Mouse (Mus musculus): ENCODE measurements around the gene Npy1r. TPM values are rescaled to one million over a fixed set of nuclear protein-coding genes. Genes with fewer than 3 reads are reported as not detected.

The Npy1r gene
- polyA plus RNA-seq (2015; fragmentation: Nextera tagmentation; extraction: Ambion mirVana) = 2.5 and 4.0 TPM in 2 replicates

DNA sequence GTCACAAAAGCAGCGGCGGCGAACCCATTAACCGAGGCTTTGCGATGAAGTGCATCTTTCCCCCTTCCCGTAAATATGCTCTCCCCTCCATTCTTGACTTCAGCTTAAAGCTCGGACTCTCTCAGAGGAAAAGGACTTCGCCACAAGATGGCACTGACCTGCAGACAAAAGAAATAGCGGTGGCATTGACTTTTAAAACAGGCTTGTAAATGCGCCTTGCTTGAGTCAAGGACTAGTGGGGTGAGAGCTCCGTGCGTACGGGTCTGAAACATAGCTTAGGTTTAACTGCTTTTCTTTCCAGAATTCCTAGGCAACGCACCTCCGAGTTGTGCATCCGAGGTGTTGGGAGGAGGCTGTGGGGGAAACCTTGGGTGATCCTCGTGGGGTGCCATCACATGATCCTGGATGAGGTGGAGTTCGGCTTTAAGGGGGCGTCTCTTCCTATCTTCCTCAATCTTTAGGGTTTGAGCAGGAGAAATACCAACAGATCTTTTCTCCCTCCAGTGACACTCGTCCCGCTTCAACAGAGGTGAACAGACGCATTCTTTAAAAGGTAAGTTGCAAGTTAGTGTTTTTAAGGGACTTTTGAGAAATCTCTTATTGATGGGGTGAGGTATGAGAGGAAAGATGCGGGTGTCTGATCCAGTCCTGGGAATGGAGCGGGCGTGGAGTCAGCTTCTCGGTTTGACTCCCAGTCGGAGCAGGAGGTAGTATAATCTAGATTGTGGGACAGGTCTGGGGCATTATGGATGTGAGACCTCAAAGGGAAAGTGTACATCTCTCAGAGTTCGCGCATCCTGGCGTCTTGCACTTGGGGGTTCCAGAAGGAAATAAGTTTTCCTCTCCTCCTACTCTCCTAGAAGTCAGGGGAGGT is at the start of gene Npy1r:
Gene Npy1r, plus strand, starts transcription at position 223 of the 874 bp plus-strand sequence.
- Histone ChIP-seq H3K9me3 (replicated peaks; ENCODE audit: control insufficient read depth, low read length) (no peaks in the 10 kb centered on the region), H3K27me3 (ENCODE audit: control insufficient read depth, insufficient read depth, low read length) (peaks cover 8% of the 10 kb centered on the region), H3K4me1 (ENCODE audit: control insufficient read depth, insufficient read depth, low read length) (peaks cover 7% of the 10 kb centered on the region; the same call in 1 of the 2 replicates), H3K27ac (ENCODE audit: low read length) (no peak within 1 kb of the TSS), H3K36me3 (ENCODE audit: control insufficient read depth, insufficient read depth) (no peaks in the 10 kb centered on the region), H3K4me2 (ENCODE audit: low read depth, low read length) (peak within 1 kb of the TSS; percentile 82), H3K4me3 (ENCODE audit: low read length) (peak within 1 kb of the TSS; percentile 53), H3K9ac (ENCODE audit: low read length) (peak within 1 kb of the TSS; percentile 39)
- peak; percentile 23; the same call in 1 of the 2 replicates for ATAC-seq (replicated peaks; ENCODE audit: extremely low read depth, insufficient read depth, low FRiP score)
- WGBS = under 1% methylated on average over 30 of the region's 30 CpGs

DNA sequence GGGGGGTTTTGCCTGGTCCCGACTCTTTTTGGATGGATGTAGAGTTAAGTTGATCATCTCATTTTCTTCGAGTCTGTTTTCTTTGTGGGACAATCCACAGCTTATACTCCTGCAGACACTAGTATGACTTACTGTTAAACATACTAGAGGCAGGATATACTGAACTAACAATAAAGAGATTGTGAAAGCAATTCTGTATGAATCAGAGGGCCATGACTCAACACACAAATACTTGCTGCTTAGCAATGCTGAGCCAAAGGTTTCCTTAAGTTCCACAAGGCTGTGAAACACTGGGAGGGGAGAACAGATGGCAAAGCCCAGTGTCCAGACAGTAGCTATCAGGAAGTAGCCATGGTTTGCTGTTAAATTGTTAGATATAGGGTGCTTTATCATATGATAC is 15.7 kb upstream of the Npy1r start:
- Histone ChIP-seq H3K9me3 (replicated peaks; ENCODE audit: control insufficient read depth, low read length) (no peaks in the 10 kb centered on the region), H3K36me3 (ENCODE audit: control insufficient read depth, insufficient read depth) (no peaks in the 10 kb centered on the region), H3K4me2 (ENCODE audit: low read depth, low read length) (no peak overlapping the region), H3K27ac (ENCODE audit: low read length) (no peak overlapping the region), H3K27me3 (ENCODE audit: control insufficient read depth, insufficient read depth, low read length) (no peaks in the 10 kb centered on the region), H3K9ac (ENCODE audit: low read length) (no peak overlapping the region), H3K4me3 (ENCODE audit: low read length) (no peak overlapping the region), H3K4me1 (ENCODE audit: control insufficient read depth, insufficient read depth, low read length) (no peaks in the 10 kb centered on the region)
- WGBS = 78% methylated on average over 2 of the region's 2 CpGs
- no peak for ATAC-seq (replicated peaks; ENCODE audit: extremely low read depth, insufficient read depth, low FRiP score)

DNA sequence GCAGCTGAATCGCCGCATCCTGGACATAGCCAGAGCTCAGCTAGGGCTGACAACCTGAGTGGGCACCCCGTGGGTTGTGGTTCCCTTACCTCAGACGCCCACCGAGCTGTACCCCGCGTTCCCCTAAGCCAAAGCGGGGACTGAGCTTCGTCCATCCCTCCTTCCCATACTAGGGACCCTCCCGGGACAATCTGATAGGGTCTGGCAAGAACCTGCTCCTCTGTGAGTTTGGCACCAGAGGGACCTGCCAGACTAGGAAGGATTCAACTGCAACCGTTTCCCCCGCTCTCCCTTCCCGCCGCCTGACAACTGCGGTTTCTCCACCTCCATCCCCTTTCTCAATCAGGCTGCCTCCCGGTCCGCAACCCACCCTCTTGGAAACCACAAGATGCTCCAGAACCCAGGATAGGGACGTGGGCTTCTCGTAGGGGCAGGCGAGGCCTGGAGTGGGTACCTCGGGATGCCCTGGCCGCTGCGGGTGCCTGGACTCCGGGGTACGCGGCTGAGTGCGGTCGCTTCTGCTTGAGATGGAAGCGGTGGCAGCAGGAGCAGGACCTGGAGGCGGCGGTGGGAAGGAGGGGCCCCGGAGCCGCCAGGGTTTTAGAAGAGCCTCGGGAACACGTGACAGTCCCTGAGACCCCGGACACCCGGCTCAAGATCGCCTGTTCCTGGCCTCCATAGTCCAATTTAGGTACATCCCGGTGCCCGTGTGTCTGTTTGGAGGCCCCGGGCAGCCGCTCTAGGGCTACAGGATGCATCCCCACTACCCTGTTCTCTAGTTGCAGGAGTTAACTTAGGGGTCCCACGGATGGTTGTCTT is 9.3 kb upstream of the Npy1r start, which contains the start of gene Npy5r:
Gene Npy5r, minus strand, starts transcription at position 618 of the 819 bp plus-strand sequence.
- peaks cover 8% of the 10 kb centered on the region; the same call in 1 of the 2 replicates for H3K27me3 ChIP-seq (ENCODE audit: control insufficient read depth, insufficient read depth, low read length)
- H3K4me3 ChIP-seq (ENCODE audit: low read length) = peak within 1 kb of the TSS; percentile 55
- WGBS = 4% methylated on average over 43 of the region's 43 CpGs
- H3K36me3 ChIP-seq (ENCODE audit: control insufficient read depth, insufficient read depth) = no peaks in the 10 kb centered on the region
- H3K4me2 ChIP-seq (ENCODE audit: low read depth, low read length) = peak within 1 kb of the TSS; percentile 83
- H3K9ac ChIP-seq (ENCODE audit: low read length) = peak within 1 kb of the TSS; percentile 55; the same call in 1 of the 2 replicates
- no peaks in the 10 kb centered on the region; the same call in 1 of the 2 replicates for H3K4me1 ChIP-seq (ENCODE audit: control insufficient read depth, insufficient read depth, low read length)
- no peak within 1 kb of the TSS for H3K27ac ChIP-seq (ENCODE audit: low read length)
- H3K9me3 ChIP-seq (replicated peaks; ENCODE audit: control insufficient read depth, low read length) = no peaks in the 10 kb centered on the region
- ATAC-seq (replicated peaks; ENCODE audit: extremely low read depth, insufficient read depth, low FRiP score) = no peak

DNA sequence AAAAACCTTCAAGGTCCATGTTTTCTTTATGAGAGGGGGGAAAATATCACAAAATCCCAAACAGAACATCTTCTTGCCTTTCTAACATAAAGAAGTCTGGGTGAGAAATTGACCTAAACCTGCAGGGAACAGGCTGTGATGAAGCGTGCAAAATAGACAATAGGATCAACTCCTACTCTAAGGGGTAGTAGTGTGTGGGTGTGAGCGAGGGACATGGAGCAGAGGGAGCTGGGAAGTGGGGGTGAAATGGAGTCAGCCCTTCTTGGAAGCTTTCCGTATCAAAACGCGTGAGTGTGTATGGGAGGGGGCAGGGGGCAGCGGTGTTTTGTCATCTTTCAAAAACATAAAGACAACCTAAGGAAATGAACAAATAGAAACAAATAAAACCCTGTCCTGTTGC is 8.6 kb upstream of the Npy1r start:
- H3K27ac ChIP-seq (ENCODE audit: low read length) = no peak overlapping the region
- WGBS = 35% methylated on average over 6 of the region's 6 CpGs
- H3K9ac ChIP-seq (ENCODE audit: low read length) = no peak overlapping the region
- H3K4me2 ChIP-seq (ENCODE audit: low read depth, low read length) = peak overlapping the region; percentile 83
- no peaks in the 10 kb centered on the region; the same call in 1 of the 2 replicates for H3K4me1 ChIP-seq (ENCODE audit: control insufficient read depth, insufficient read depth, low read length)
- peaks cover 8% of the 10 kb centered on the region; the same call in 1 of the 2 replicates for H3K27me3 ChIP-seq (ENCODE audit: control insufficient read depth, insufficient read depth, low read length)
- H3K36me3 ChIP-seq (ENCODE audit: control insufficient read depth, insufficient read depth) = no peaks in the 10 kb centered on the region
- ATAC-seq (replicated peaks; ENCODE audit: extremely low read depth, insufficient read depth, low FRiP score) = no peak
- H3K9me3 ChIP-seq (replicated peaks; ENCODE audit: control insufficient read depth, low read length) = no peaks in the 10 kb centered on the region
- H3K4me3 ChIP-seq (ENCODE audit: low read length) = peak overlapping the region; percentile 55

DNA sequence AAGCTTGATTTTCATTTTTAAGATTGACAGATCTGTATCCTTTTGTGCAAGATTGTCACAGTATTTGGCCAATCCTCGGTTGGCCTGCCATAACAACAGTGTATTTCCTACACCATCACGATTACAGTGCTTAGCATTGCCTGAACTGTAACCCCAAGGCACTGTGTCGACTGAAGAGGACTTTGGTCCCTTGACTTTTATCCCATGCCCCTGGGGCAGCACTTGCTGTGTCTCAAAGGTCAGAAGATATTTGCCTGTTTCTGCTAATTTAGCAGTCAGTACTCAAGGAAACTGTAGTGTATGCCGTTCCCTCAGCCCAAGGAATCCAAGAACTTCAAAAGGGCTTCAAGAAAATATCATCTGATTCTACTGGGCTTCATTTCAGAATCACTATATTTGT is 8.2 kb upstream of the Npy1r start:
- WGBS = 52% methylated on average over 4 of the region's 4 CpGs
- Histone ChIP-seq H3K4me3 (ENCODE audit: low read length) (no peak overlapping the region), H3K27ac (ENCODE audit: low read length) (no peak overlapping the region), H3K4me1 (ENCODE audit: control insufficient read depth, insufficient read depth, low read length) (no peaks in the 10 kb centered on the region; the same call in 1 of the 2 replicates), H3K9ac (ENCODE audit: low read length) (no peak overlapping the region), H3K36me3 (ENCODE audit: control insufficient read depth, insufficient read depth) (no peaks in the 10 kb centered on the region), H3K27me3 (ENCODE audit: control insufficient read depth, insufficient read depth, low read length) (peaks cover 8% of the 10 kb centered on the region; the same call in 1 of the 2 replicates), H3K4me2 (ENCODE audit: low read depth, low read length) (no peak overlapping the region), H3K9me3 (replicated peaks; ENCODE audit: control insufficient read depth, low read length) (no peaks in the 10 kb centered on the region)
- no peak for ATAC-seq (replicated peaks; ENCODE audit: extremely low read depth, insufficient read depth, low FRiP score)

DNA sequence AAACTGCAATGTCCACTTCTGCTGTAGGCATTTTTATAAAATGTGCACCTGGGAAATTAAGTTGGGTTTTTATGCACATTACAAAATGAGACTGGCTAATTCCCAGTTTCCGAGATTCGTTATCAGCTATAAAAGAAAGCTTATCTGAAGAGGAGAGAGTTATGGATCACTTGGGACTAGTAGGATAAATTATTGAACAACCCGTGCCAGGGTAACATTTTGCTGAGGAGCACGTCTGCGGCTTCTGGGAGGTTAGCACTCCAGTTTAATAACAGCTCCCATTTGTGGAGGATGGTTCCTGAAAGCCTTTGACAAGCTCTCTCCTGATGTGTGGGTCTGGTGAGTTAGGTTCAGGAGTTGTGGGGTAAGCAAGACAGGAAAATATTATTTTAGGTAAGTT is 6.6 kb upstream of the Npy1r start:
- H3K36me3 ChIP-seq (ENCODE audit: control insufficient read depth, insufficient read depth) = no peaks in the 10 kb centered on the region
- peaks cover 8% of the 10 kb centered on the region; the same call in 1 of the 2 replicates for H3K27me3 ChIP-seq (ENCODE audit: control insufficient read depth, insufficient read depth, low read length)
- no peak overlapping the region for H3K4me3 ChIP-seq (ENCODE audit: low read length)
- ATAC-seq (replicated peaks; ENCODE audit: extremely low read depth, insufficient read depth, low FRiP score) = no peak
- WGBS = 70% methylated on average over 5 of the region's 5 CpGs
- no peak overlapping the region for H3K4me2 ChIP-seq (ENCODE audit: low read depth, low read length)
- no peak overlapping the region for H3K9ac ChIP-seq (ENCODE audit: low read length)
- H3K9me3 ChIP-seq (replicated peaks; ENCODE audit: control insufficient read depth, low read length) = no peaks in the 10 kb centered on the region
- no peaks in the 10 kb centered on the region; the same call in 1 of the 2 replicates for H3K4me1 ChIP-seq (ENCODE audit: control insufficient read depth, insufficient read depth, low read length)
- H3K27ac ChIP-seq (ENCODE audit: low read length) = no peak overlapping the region

DNA sequence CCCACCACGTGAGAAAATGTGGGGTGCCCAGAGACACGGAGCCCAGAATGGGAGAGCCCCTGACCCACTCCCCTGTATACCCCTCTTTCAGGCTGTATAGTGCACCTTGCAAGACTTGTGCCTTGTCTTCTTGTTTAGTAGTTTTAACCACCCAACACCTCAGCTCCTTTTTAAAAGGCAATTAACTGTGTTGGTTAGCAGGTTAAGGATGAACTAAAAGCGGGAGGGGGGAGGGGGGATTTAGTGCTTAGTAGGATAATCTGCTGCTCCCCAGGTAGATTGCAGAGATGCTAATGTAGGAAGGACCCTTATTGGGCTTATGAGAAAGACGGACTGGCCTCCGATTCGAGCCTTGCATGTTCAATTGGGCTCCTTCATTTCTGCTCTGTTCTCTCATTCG is 1.0 kb downstream of the Npy1r start:
- H3K4me3 ChIP-seq (ENCODE audit: low read length) = peak overlapping the region; percentile 53
- ATAC-seq (replicated peaks; ENCODE audit: extremely low read depth, insufficient read depth, low FRiP score) = no peak
- H3K27me3 ChIP-seq (ENCODE audit: control insufficient read depth, insufficient read depth, low read length) = peaks cover 8% of the 10 kb centered on the region
- no peaks in the 10 kb centered on the region for H3K9me3 ChIP-seq (replicated peaks; ENCODE audit: control insufficient read depth, low read length)
- WGBS = 3% methylated on average over 7 of the region's 7 CpGs
- no peak overlapping the region for H3K27ac ChIP-seq (ENCODE audit: low read length)
- peaks cover 7% of the 10 kb centered on the region; the same call in 1 of the 2 replicates for H3K4me1 ChIP-seq (ENCODE audit: control insufficient read depth, insufficient read depth, low read length)
- peak overlapping the region; percentile 82 for H3K4me2 ChIP-seq (ENCODE audit: low read depth, low read length)
- H3K36me3 ChIP-seq (ENCODE audit: control insufficient read depth, insufficient read depth) = no peaks in the 10 kb centered on the region
- peak overlapping the region; percentile 39; the same call in 1 of the 2 replicates for H3K9ac ChIP-seq (ENCODE audit: low read length)

DNA sequence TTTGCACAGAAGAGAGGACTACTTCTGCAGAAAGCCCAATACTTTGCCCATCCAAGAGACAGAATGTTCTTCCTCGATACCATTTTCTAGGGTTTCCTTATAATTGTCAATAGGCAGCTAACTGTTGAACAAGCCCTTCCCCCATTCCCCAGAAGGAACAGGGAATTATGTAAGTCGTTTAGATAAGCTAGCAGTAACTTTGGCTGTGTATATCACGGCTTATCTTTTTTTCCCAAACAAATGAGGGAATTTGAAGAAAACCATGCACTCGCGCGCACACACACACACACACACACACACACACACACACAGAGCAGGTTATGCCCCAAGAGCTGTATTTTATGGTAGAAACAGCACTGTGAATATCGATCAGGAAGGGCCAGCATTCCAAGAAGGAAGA is 1.8 kb downstream of the Npy1r start:
- Histone ChIP-seq H3K4me3 (ENCODE audit: low read length) (peak overlapping the region; percentile 53), H3K4me1 (ENCODE audit: control insufficient read depth, insufficient read depth, low read length) (peaks cover 7% of the 10 kb centered on the region; the same call in 1 of the 2 replicates), H3K9ac (ENCODE audit: low read length) (no peak overlapping the region), H3K36me3 (ENCODE audit: control insufficient read depth, insufficient read depth) (no peaks in the 10 kb centered on the region), H3K27me3 (ENCODE audit: control insufficient read depth, insufficient read depth, low read length) (peaks cover 8% of the 10 kb centered on the region), H3K27ac (ENCODE audit: low read length) (no peak overlapping the region), H3K4me2 (ENCODE audit: low read depth, low read length) (peak overlapping the region; percentile 82), H3K9me3 (replicated peaks; ENCODE audit: control insufficient read depth, low read length) (no peaks in the 10 kb centered on the region)
- no peak for ATAC-seq (replicated peaks; ENCODE audit: extremely low read depth, insufficient read depth, low FRiP score)
- WGBS = 50% methylated on average over 7 of the region's 7 CpGs
